Mouse (Mus musculus) frontal cortex, postnatal 36 days (tissue): ENCODE data around the gene Hacd3.
A peak's percentile ranks its signal among the peaks of the same experiment; 100 is the strongest.
"Not testable (repeated sequence)": the region's sequence is repeated elsewhere in the genome, so short reads cannot be mapped to it uniquely, and the experiment has no call there.

Experiments
- DNase-seq, 2 experiments: peaks; one replicate each; pipeline ENCODE4 v3.0.0; 2022; ENCODE audit warnings: low spot score in 2 of 2

The Hacd3 gene

DNA sequence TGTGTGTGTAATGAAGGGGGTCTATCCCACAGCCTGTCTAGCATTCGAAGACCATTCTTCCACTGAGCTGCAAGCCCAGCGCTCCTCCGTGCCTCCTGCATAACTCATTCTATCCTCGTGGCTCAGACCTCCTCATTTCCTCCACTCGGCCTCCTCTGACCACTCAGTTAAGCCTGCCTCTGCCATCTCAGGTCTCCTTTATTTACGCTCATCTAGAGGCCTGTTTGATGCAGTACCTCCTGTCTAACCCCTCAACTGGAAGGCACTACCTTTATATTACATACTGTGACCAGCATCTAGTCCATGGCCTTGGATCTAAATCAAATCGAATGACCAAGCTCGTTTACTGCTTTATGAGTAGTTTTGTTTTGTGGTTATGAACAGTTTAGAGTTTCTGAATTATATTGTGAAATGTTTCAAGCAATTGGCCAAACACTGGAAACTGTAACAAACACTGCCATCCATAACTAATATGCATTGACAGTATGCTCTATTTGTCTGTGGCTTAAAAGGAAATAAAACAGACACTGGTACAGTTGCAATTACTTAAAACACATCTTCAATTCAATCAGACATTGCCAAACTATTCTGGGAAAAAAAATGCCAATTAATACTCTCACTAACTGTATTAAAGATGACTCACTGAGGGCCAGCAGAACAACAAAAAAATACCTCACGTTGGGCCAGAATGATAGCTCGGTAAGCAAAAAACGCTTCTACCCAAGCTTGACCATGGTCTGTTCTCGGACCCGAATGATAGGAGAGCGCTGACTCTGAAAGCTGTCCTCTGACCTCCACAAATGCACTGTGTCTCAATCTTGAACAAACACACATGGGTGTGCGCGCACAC is 4.3 kb downstream of the Hacd3 start:
- no peak for DNase-seq

DNA sequence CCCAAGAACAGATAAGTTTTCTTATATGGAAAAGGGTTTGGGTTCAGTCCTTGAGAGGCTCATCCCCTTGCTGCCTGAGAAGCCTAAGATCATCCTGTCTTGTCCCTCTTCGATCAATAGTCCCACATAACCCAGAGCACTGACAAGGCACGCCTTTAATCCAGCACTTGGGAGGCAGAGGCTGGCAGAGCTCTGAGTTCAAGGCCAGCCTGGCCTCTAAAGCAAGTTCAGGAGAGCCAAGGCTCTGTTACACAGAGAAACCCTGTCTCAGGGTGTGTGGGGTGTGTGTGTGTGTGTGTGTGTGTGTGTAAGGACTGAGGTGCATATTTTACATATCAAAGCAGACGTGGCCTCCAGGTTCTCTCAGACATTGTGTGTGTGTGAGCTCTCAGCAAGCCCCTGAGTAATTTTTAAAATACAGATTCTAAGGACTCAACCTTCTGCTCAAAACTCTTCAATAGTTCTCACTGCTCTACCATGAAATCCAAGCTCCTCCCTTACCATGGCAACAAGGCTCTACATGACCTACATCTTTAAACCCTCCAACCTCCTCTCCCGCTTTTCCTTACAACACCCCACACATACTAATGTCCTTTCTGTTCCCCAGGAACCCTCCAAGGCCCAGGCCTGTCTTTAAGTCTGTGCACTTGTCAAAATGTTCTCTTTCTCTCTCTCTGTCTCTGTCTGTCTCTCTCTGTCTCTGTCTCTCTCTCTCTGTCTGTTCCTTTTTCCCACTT is 5.1 kb downstream of the Hacd3 start:
- DNase-seq, result no peak

DNA sequence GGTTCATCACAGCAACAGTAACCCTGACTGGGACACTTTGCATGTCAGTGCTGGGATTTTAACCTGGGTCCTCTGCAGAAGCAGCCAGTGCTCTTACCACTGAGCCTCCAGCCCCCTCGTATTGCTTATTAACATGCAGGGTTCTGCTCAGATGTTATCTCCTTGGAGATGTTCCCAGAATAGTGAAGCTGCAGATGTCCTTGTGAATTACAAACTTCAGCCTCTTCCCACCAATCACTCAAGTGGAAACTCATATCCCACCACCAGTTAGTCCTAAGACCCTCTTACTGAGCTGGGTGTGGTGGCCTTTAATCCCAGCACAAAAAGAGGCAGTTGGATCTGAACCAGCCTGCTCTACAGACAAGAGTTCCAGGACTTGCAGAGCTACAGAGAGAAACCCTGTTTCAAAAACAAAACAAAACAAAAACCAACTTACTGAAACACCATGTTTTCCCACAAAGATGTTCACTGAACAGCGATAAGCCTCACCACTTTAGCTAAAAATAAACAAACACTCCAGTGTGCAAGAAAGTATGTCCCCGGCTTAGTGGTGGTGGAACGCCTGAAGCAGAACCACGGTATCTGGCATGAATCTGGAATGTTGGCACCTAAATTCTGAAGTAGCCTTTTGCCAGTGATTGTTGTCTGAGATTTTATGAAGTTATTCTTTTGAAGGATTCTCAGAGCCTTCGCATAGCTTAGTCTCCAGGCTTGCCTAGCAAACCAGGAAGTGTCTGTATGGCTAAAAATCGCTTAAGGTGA is 5.9 kb downstream of the Hacd3 start:
- DNase-seq, result no peak

DNA sequence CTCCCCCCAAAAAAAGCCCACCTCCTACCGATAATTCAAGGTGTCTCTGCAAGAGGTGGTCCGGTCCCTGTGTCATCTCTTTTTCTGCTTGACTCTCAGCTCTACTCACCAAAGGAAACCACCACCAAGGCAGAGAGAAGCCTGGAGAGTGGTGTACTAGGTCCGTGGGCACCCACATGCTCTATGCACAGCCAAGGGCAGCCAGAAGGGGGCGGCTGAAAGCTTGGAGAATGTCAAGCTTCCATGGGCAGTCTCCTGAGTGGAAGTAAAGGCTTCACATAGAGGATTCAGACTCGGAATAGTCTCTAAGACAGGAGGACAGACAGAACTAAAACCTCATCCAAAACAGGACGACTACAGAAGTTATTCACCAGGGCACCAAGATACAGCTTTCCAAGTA is 10.2 kb downstream of the Hacd3 start:
- no peak for DNase-seq

DNA sequence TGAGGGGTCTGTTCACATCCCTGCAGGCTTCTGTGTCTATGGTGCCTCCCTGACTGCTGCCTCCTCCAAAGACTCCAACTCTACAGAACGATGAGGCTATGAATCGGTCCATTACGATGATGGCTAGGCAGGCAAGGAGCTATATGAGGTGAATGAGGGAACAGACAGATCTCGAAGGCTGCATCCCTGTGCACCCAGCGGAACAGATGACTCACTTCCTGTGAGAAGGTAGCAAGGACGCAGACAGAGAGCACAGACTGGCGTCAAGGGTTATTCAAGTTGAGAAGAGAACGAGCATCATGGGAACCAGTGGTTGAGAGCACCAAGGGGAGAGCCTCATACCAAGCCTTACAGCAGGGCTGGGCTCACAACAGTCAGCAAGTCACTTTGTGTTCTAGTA is 10.9 kb downstream of the Hacd3 start:
- no peak for DNase-seq

DNA sequence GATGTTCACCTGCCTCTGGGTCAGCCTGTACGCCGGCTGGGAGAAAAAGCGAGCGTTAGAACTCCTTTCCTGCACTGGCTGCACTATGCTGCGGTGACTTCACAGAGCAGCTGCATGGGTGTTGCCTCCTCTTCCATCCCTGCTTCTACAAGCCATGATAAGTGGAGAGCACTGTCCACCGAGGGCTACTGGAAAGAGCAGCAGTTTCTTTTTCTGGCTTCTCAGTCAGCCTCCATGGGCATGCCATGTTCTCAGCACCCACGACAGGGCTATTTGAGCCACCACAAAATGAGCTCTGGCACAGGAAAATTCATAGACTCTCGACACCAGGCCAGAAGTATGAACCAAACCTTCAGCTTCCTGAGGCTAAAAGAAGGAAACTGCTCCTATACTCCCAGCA is 15.8 kb downstream of the Hacd3 start:
- no peak for DNase-seq

DNA sequence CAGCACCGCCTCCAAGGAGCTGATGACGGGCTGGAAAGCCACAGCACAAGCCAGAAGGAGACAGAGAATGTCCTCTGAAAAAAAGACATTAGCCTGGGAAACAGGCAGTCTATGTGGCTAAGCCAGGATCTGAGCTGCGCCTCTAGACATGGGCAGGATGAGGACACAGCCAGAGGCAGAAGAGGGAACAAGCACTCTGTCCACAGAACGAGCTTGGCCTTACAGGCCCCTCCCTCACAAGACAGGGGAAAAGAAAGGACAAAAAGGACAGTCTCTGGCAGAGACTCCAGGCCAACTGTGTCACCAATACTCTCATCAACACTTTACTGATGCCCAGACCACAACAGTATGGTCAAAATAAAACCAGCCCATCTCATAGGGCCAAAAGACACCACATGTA is 20.0 kb downstream of the Hacd3 start:
- no peak for DNase-seq

DNA sequence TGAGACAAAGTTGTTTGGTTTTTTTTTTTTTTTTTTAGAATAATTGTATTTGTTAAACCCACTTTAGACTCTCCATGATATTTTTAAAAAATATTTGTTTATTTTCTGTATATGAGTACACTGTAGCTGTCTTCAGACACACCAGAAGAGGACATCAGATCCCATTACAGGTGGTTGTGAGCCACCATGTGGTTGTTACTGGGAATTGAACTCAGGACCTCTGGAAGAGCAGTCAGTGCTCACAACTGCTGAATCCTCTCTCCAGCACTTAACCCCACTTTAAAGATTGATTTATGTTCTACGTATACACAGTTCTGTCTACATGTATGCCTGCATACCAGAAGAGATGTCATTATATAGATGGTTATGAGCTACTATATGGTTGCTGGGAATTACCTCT is 26.0 kb downstream of the Hacd3 start:
- not testable (repeated sequence) for DNase-seq

DNA sequence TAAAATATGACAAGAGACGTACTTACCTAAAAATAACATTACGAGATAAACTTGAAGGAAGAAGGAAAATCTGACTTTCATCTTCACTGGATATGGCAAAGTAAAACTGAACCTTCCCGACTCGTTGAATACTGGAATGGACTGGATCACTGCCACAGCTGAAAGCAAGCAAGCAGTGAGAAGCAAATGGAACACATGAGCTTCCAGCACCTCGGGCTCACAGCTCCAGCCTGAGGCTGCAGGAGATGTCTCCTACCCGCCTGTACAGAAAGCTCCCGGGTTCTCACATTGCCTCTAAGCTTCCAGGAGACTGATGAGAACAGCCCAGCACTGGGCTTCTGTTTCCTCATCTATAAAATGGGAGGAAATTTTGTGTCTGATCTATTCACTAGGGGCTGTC is 31.2 kb downstream of the Hacd3 start:
- DNase-seq, result peak in 1 of 2 experiments; percentile 22

DNA sequence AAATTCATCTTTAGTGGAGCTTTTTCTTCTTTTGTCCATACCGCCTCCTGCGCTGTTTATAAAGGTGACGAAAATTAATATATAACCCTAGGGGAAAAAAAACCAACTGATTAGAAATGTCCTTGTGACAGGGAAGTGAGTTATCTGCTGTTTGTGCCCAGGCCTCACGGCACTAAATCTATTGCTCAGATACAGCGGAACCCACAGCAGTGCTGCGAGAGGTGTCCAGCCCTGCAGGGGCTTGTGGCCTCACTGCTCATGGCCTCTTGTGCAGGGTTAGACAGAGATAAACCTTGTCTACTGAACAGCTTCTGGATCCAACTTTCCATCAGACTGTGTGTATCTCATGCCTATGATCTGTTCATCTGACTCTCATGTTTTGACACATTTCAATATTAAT is 33.0 kb downstream of the Hacd3 start:
- DNase-seq, result no peak

DNA sequence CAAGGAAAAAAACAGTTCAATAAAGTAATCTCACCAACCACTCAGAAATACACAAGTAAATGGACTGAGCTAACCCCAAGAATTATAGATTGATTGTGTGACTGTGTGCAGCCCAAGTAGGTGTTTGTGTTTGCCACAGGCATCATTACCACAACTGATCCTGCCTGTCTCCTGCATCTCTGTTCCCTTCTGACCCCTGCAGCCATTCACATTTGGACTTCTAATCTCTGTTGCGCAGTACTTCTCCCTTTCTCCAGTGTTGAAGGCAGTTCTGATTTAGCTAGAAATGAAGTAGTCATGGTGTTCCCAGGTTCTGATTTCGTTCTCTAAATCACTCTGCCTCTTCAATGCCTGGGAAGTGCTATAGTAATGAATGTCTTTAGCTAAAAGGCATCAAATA is 33.8 kb downstream of the Hacd3 start:
- no peak for DNase-seq

DNA sequence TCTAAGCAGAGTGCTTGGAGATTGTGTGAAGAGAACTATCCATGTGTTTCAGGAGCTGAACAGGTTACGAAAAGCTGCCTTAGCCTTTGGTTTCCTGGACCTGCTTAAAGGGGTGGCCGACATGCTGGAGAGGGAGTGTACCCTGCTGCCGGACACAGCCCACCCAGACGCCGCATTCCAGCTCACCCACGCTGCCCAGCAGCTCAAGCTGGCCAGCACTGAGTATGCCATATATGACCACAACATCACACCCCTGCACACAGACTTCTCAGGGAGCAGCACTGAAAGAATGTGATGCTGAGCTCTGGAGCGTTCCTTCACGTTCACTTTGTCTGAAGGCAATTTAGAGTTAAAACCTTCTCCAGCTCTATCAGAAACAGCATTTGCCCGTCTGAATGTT is 35.7 kb downstream of the Hacd3 start:
- peak in 1 of 2 experiments; percentile 25 for DNase-seq

DNA sequence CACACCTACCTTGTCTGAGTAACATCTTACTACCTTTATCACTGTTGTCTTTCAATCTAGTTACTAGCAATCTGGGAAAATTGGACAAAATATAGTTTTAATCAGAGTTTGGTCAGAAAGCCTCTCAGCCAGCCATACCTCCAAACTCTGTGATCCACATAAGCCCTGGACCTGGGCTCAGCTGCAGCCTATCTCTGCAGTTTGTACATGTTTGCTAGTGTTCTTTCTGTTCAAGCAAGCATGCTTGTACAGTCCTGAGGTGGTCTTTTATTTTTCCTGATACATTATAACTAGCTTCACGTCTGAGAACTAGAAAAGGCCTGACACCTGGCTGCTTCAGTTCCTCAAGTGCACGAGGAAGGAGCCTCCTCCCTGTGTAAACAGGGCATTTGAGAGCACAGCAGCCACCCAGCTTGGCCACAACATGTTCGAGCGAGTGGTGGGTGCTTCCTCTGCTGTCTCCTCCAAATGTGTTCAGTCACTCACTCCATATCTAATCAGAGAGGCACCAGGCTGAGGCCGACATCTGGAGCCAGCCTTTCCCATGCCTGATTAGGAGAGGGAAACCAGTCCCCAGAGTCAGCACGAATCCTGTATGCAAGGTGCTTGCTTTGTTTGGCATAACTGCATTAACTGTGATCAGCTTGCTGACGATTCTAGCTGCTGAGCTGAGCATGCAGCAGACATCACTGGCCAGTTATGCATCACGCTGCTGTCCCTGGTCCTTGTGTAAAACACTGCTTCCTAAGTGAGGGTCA is 36.3 kb downstream of the Hacd3 start:
- no peak for DNase-seq

DNA sequence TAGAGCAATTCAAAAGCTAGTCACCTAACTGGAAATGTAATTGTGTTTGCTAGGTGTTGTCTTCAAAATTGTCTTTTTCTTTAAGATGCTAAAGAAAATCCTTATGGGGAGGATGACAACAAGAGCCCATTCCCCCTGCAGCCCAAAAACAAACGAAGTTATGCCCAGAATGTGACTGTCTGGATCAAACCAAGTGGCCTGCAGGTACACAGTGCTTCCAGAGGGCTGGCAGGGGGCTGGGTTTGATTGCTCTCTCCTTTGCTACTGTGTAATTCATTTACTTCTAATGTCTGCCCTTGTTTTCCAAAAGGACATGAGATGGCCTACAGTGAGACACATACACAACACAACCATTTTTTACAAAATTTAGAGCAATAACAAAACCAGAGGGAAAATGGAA is 39.6 kb downstream of the Hacd3 start:
- no peak for DNase-seq

DNA sequence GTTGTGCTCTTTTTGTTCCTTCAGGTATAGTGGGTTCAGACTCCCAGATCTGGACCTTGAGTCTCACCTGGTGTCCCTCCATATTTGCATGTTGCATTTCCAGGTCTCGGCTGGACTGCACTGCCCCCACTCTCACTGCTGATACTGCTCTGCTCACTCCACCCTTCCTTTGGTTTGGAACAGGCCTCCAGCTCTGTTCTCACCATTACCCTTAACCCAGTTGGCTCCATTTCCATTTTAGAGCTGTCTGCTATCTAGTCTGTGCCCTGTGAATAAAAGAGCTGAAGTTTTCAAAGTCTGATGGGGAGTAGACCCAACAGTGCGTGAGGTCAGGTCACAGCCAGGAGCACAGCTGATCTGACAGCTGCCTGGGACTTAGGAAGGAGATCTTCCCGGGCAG is 40.9 kb downstream of the Hacd3 start:
- DNase-seq, result no peak

DNA sequence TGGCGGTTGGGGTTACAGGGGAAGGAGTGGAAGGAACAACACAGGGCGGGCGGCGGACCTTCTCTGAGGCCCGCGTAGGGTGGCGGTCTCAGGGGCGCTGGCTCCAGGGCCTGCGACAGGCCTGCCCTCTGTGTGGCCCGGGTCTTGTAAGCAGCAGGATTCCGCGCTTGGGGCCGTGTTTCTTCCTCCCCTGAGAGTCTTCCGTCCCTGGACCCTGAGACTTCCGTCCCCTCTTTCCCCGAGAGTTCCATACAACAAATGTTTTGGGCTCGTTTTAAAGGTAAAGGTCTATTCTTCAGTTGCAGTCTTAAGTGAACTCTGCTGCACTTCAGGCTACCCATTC is 60.5 kb downstream of the Hacd3 start:
- no peak for DNase-seq

DNA sequence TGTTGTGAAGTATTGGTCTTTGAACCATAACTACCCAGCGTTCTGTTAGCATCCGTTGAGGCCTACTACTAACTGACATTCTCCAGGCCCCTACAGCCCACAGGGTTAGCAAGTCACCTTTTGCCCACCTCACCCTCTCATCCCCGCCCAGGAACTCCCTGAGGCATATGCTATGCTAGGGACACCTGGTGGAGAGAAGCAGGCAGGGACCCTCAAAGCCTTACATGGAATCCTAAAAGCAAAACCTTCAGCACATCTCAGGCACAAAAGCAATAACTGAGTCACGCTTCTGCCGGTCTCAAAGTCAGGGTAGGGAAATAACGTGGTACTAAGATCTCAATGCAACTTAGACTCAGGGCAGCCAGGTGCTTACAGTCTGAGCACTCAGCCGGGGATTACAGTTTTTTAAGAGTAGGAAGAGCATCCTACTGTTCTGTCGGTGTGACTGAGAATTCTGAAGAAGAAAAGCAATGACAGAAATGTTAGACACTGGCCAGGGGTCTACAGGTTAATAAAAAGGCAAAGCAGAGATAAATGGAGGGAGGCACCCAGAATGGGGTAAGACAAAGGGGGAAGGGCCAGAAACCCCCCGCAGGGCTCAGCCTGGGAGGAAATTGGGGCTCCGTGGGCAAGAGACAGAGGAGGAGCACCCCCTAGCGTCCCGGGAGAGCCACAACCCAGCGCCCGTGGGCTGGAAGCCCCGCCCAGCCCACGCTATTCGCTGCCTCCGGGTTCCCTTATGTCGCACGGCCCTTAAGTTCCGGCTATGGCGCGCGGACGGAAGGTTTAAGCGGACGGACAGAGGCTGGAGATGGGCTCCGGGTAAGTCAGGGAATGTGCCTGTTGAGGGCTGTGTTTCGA is 61.1 kb downstream of the Hacd3 start, which contains the start of gene Ints14:
Ints14 (plus strand) TSS at position 789 of the 861 bp plus-strand sequence.
- DNase-seq, result peak; percentile 97

DNA sequence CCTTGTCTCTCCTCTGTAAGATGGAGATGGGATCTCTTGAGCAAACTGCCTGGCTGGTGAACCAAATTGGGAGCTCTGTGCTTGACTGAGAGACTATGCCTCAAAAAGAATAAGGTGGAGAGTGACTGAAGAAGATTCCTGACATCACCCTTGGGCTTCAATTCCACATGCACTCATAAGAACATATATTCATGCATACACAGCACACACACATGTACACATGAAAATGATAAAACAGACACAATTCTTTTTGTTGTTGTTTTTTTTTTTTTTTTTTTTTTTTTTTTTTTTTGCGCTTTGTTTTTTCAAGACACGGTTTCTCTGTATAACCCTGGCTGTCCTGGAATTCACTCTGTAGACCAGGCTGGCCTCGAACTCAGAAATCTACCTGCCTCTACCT is 64.2 kb downstream of the Hacd3 start:
- DNase-seq, result no peak

DNA sequence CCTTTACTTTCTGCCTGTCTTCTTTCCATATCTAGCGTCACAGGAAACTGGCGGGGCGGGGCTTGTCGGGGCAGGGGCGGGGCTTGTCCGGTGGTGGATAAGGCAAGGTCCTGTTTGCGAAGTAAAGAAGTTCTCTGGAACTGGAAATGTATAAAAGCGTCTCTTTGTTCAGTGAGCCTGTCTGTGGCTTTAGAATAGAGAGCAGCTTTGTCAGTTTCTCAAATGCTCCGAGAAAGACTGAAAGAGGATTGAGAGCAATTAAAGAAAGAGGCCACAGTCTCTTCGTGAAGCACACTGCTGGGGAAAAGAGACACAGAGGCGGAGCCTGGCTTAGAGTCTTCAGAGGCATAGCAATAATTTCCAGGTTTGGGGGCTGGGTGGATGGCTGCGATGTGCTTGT is 65.2 kb downstream of the Hacd3 start:
- peak; percentile 11 to 17 for DNase-seq

DNA sequence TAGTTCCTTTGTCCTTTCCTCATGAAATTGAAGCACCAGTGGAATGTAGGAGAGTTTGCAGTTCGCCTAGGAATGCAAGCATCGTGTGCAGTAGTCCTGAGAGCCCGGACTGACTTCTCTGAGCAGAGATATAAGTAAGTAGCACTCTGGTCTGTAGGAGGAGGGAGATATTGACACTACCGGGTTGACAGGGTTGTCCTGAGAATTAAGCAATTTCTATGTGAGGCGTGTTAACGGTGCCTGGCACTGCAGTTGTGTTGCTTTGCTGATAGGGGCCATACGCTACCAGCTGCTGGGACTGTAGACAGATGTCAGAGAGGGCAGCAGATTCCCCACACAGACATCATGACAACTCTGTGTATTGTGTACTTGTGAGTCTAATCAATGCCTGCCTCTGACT is 68.3 kb downstream of the Hacd3 start:
- DNase-seq, result no peak

DNA sequence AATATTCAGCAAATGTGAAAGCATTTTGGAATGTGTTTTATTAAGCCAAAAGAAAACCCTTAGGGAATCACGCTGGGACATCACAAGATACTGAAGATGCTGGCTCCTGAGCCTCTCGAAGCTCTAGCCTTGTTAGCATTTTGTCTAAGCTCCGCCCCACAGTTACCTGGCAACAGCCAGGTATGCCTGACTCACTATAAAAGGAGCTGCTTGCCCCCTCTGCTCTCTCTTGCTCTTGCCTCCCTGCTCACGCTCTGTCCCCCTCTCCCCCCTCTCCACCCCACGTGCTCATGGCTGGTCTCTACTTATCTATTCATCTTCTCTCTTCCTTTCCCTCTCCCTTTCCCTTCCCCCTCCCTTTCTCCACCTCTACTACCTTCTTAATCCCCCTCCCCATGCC is 69.4 kb downstream of the Hacd3 start:
- no peak for DNase-seq
